Mouse (Mus musculus) ES-CJ7 (cell line): ENCODE data around the gene Atp9a.

Experiments used
- DNase-seq: peaks from one replicate; pipeline ENCODE4 v3.0.0; 2011; ENCODE audit warnings: low read depth, low spot score

Atp9a gene

GRCm38 (mm10) chr2:168740496-168740895 lies 1.7 kb downstream of the Atp9a start:
- DNase-seq = no peak

GRCm38 (mm10) chr2:168738854-168739253 lies 3.4 kb downstream of the Atp9a start:
- peak; percentile 64 for DNase-seq

DNA sequence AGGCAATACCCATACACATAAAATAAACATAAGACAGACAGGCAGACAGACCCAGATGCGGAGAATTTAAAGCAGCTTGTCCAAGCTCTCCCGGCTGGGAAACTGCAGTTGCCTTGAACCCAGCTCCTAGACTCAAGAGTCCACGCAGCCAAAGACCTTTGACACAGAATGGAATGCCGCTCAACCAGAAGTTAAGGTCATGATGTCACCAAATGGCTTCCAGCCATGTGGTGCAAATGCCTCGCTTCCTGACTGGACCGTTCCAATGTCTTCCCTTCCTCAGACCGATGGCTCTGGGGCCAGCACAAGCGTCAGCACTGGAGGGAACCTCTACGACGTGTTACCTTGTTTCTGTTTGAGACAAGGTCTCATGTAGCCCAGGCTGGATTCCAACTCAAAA lies 4.3 kb downstream of the Atp9a start:
- DNase-seq = no peak

DNA sequence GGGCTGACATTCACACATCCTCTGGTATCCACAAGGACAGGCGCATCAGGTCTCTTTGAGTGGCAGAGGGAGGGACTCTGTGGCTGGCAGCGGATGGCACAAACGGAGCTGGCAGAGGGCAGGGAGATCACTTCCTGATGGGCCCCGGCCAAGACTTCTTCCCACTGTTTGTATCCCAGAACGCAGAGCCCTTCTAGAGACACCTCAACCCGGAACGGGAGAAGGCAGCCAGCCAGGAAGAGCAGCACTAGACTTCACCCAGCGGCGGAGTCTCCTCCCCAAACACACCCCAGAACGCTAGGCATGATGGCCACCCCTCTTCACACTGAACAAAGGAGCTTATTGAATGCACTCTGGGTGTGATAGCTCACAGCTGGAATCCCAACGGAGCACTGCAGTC lies 8.2 kb downstream of the Atp9a start:
- DNase-seq = peak; percentile 47

DNA sequence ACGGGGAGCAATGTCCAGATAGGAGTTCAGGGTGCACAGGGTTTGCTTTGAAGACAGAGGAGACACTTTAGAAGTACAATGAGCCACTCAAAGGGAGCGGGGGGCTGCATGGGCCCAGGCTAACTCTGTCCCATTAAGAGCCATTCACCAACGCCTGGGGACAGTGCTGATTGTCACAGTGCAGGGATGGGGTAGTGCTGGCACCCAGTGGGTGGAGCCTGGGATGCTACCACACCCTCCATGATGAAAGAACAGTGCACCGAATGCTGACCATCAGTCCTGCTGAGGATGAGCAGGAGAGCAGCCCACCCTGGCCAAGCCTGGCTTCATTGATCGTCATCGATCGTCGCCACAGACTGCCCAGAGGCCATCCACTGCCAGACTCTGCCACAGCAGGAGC lies 11.0 kb downstream of the Atp9a start:
- DNase-seq = no peak

DNA sequence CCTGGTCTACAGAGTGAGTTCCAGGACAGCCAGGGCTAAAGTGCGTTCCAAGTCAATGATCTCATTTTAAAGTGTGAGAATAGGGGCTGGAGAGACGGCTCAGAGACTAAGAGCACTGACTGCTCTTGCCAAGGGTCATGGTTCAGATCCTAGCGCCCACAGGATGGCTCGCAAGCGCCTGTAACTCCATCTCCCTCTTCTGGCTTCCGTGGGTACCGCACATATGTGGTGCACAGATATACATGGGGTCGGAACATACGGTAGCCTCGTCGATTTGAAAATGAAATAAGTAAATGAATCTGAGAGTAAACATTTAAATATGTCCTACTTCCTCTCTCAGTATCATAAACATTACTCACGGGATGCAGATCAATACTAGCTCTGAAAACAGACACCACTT lies 12.5 kb downstream of the Atp9a start:
- DNase-seq = peak; percentile 58

GRCm38 (mm10) chr2:168728045-168728444 lies 14.2 kb downstream of the Atp9a start:
- no peak for DNase-seq

GRCm38 (mm10) chr2:168726007-168726406 lies 16.2 kb downstream of the Atp9a start:
- no peak for DNase-seq

DNA sequence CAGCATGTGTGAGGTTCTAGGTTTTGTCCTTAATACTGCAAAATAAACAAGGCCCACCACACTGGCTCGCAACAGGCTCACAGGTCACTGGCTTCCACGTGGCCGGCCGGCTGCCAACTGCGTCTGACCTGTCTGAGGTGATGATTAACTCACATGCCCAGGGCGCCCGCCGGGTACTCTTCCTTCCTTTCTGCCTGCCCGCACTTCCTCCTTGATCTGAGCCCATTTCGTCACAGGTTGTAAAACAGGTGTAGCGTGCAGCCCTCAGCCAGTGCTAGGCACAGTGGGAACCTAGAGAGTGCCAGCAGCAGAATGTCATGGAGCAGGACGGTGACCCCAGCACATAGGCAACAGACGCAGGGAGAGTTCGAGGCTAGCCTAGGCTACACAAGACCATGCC lies 20.9 kb downstream of the Atp9a start:
- no peak for DNase-seq

DNA sequence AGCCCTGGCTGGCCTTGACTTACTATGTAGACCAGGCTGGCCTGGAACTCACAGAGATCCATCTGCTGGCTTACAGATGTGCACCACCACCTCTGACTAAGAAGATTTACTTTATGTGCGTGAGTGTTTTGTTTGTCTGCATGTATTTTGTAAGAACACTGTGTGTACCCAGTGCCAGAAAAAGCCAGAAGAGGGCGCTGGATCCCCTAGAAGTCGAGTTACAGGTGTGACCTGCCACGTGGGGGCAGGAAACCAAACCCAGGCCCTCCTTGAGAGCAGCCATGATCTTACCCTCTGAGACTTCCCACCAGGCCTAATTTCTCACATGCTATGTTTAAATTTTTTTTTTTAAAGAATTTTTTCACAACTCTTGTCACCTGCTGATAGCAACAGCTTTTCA lies 22.5 kb downstream of the Atp9a start:
- DNase-seq = peak; percentile 85

DNA sequence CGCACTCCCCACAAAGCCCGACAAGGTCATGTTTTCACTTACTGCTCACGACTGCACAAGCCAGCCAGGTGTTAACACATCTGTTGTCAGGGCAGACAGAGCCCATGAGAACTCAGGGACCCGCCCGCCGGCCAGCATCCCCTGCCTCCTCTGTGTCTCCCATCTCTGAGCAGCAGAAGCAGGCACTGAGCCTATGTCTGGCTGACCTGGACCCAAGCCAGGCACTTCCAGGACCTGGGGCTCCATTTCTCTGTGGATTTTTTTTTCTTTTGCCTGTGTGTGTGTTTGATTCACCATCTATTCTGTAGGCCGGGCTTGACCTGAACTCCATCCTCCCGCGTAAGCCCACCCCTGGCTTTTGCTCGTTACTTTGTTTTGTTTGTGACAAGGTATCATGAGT lies 23.5 kb downstream of the Atp9a start:
- no peak for DNase-seq

DNA sequence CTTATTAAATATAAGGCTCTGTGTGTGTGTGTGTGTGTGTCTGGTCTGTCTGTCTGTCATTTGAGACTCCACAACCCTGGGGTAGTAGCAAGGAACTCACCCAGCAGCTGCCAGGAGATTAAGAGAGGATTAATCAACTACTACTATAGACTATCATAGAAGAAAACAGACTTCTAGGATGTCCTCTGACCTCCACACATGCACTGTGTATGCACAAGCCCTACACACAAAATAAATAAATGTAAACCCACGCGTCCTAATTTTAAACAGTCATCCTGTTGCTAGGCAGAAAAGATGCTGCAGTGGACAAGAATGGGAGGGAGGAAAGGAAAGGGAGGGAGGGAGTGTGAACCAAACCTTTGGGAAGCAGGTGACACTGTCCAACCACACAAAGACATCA lies 23.9 kb downstream of the Atp9a start:
- DNase-seq = no peak

DNA sequence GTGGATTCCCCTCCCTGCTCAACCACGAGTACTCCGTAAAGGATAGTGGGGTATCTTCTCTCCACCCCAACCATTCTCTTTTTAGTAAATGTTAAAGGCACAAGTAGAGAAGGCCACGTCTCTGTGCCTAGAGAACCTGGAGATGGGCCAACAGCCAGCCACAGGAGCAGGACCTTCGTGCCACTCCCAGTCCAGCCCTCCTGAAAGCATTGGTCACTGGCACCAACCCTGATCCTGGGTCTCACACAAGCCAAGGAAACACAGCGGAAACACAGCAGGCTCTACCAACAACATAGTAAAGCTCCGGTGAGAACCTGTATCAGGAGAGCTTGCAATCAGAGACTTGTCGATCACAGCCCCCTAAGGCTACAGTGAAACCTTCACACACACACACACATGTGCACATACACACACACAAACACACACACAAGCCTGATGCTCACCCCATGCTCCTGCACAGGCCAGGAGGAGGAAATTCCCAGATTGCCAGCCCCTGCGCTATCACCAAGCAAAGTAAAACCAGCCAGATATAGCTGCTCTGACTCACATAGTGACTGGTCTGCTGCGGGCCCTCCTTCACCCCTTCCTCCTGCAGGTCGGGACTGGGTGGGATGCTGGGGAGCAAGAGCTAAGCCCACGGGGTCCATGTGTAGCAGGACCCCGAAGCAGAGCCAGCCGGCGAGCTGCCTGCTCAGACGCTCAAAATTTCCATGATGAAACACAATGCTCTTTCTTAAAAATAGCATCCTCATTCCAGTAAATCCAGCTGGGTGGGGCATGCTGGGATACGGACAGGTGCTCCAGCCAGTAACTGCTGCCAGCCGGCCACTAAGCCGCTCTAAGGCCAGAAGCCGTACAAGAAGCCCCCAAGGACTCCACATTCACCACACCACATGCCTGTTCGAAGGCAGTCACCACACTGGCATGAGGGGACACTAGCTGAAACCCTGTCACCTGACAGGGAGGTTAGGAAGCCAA lies 29.7 kb downstream of the Atp9a start:
- DNase-seq = no peak

DNA sequence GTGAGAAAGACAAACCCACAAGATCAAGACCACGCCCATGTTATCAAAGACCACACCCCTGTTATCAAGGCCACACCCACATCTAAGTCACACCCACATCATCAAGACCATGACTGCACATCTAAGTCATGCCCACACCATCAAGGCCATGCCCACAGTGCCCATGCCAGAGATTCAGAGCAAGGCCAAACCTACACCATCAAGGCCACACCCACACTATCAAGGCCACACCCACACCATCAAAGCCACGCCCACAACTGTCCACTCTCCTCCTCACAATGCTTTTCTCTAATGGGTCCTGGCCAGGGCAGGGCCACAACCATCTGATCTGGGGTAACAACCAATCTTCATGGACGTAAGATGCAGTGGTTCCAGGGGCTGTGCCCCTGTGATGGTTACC lies 31.2 kb downstream of the Atp9a start:
- no peak for DNase-seq

DNA sequence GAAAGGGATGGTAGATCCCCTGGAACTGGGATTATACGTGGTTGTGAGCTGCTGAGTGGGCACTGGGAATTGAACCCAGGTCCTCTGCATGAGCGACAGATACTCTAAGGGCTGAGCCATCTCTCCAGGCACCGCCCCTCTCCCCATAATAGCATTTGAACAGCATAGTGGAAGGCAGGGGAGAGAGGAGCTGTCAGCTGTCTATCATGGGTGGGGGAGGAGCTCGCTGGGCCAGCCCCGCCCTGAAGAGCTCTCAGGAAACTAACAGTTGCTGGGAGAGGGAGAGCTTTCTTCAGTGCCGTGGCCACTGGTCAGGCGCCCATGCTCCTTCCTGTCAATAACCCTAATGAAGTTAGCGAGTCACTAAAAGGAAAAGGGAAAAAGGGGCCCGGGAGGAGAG lies 34.4 kb downstream of the Atp9a start:
- DNase-seq = peak; percentile 82

GRCm38 (mm10) chr2:168702266-168702665 lies 39.9 kb downstream of the Atp9a start:
- no peak for DNase-seq

GRCm38 (mm10) chr2:168695027-168695403 lies 47.2 kb downstream of the Atp9a start:
- DNase-seq = no peak

DNA sequence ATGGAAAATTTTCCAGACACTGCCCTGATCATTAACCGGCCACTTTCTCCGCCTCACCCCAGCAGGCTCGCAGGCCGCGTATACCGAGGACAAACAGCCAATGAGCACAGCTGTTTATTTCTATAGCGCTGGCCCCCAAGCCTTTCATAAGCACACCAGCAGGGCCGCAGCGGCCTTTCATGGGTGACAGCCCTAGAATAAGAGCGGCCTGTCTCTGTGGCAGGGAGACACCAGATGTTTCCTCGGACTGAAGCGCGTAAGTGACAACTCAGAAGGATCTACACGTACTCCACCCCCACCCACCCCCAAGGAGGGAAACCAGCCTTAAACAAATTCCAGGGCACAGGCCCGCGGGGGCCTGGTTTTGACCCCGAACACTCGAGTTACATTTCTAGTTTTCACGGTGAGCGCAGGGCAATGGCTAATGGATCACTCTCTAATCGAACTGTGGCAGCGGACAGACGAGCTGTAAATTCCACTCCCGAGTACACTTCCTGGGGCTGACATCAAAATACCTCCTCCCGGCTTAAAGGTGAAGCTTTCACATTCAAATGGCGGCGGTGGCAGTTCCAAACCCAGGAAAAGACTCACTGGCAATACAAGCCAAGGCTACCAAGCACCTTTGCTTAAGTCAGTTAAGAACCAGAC lies 47.7 kb downstream of the Atp9a start:
- DNase-seq = peak; percentile 80

GRCm38 (mm10) chr2:168691774-168692173 lies 50.4 kb downstream of the Atp9a start:
- DNase-seq = peak; percentile 92

- no peak for DNase-seq
These were observed 54.9 kb downstream of the Atp9a start for GRCm38 (mm10) chr2:168687326-168687725.

DNA sequence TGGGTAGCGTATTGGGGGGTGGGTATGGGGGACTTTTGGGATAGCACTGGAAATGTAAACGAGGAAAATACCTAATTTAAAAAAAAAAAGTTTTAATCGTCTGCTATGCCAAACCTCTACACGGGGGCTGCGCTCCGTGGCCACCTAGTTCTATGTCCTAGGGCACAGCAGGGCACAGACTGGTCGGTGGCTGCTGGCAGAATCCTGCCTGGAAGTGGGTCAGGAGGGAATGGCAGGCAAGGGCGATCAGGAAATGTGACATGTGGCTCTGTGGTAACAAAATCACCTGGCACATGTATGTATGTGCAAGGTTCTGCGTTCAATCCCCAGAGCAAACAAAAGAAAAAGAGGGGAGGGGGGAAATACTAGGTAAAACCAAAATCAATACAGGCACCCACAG lies 56.3 kb downstream of the Atp9a start:
- no peak for DNase-seq

GRCm38 (mm10) chr2:168684695-168685094 lies 57.5 kb downstream of the Atp9a start:
- DNase-seq = no peak

- DNase-seq = peak; percentile 45
These were observed 58.6 kb downstream of the Atp9a start for GRCm38 (mm10) chr2:168683520-168684150.
